Mouse (Mus musculus) embryonic facial prominence, embryonic 14.5 days (tissue): ENCODE data around the gene Bcorl1. TPM values are rescaled to one million over a fixed set of nuclear protein-coding genes. Genes with fewer than 3 reads are reported as not detected.
A peak's percentile ranks its signal among the peaks of the same experiment; 100 is the strongest.

Source experiments
- ATAC-seq: fragments of 200-750 bp; cut with Nextera tagmentation; 2 replicates; pipeline ENCODE4 v1.8.0; 2017; ENCODE audit warnings: low read depth, moderate number of reproducible peaks, moderate TSS enrichment
- DNase-seq: peaks from one replicate; pipeline ENCODE4 v3.0.0-alpha.2; 2015; ENCODE audit warnings: low spot score
- H3K27ac ChIP-seq: fragments of 300-500 bp; sonication (generic); replicated peaks from 2 replicates; pipeline ENCODE4 v1.5.1; 2014; ENCODE audit warnings: low read depth, mild to moderate bottlenecking, low read length, moderate library complexity
- H3K27me3 ChIP-seq: fragments of 300-500 bp; sonication (generic); replicated peaks from 2 replicates; pipeline ENCODE4 v1.6.1; 2014; ENCODE audit warnings: low read length; ENCODE audit not compliant: control insufficient read depth, insufficient read depth
- H3K36me3 ChIP-seq: fragments of 300-500 bp; sonication (generic); 2 replicates; pipeline ENCODE4 v1.6.1; 2014; ENCODE audit warnings: low read length, mixed read lengths; ENCODE audit not compliant: control insufficient read depth, insufficient read depth
- H3K4me1 ChIP-seq: fragments of 300-500 bp; sonication (generic); 2 replicates; pipeline ENCODE4 v1.6.1; 2014; ENCODE audit warnings: antibody characterized with exemption, low read length; ENCODE audit not compliant: control insufficient read depth, insufficient read depth
- H3K4me2 ChIP-seq: fragments of 300-500 bp; sonication (generic); 2 replicates; pipeline ENCODE4 v1.6.1; 2014; ENCODE audit warnings: low read depth, mild to moderate bottlenecking, low read length, moderate library complexity, mixed read lengths
- H3K4me3 ChIP-seq: fragments of 300-500 bp; sonication (generic); 2 replicates; pipeline ENCODE4 v1.5.1; 2014; ENCODE audit warnings: low read depth, mild to moderate bottlenecking, low read length
- H3K9ac ChIP-seq: fragments of 300-500 bp; sonication (generic); 2 replicates; pipeline ENCODE4 v1.6.1; 2014; ENCODE audit warnings: low read depth, mild to moderate bottlenecking, low read length, moderate library complexity, mixed read lengths
- H3K9me3 ChIP-seq: fragments of 300-500 bp; sonication (generic); 2 replicates; pipeline ENCODE4 v1.6.1; 2016; ENCODE audit warnings: low read length; ENCODE audit not compliant: control insufficient read depth
- WGBS: fragments of 180-500 bp; shearing (Covaris S2); extraction: QIAGEN DNeasy Blood & Tissue Kit; methylation state at CpG from one replicate; pipeline ENCODE4 v1.1.7; 2014; 5-methylcytosine and 5-hydroxymethylcytosine counted together
- polyA plus RNA-seq: library from polyadenylated mRNA; unstranded; fragments of >200 nt; fragmentation: Nextera tagmentation; extraction: Ambion mirVana; gene quantifications from 2 replicates; pipeline ENCODE4 v1.2.1, GENCODE M21; 2014

The Bcorl1 gene
- 6.7 and 7.0 TPM in 2 replicates for polyA plus RNA-seq

GRCm38 (mm10) chrX:48341141-48341540 is at the start of gene Bcorl1:
TSS of gene Bcorl1 (plus strand) at chrX:48341358.
- peak within 1 kb of the TSS; percentile 61 for H3K27ac ChIP-seq
- H3K4me2 ChIP-seq, result peak within 1 kb of the TSS; percentile 71
- DNase-seq (peak; percentile 57), ATAC-seq (peak; percentile 13; the same call in 1 of the 2 replicates)
- WGBS, result 15% methylated on average over 10 of the region's 33 CpGs
- H3K9me3 ChIP-seq, result no peaks in the 10 kb centered on the region
- H3K4me3 ChIP-seq, result peak within 1 kb of the TSS; percentile 56
- H3K9ac ChIP-seq, result peak within 1 kb of the TSS; percentile 65
- no peaks in the 10 kb centered on the region for H3K36me3 ChIP-seq
- no peaks in the 10 kb centered on the region for H3K4me1 ChIP-seq
- no peaks in the 10 kb centered on the region for H3K27me3 ChIP-seq

- Histone ChIP-seq H3K4me1 (no peaks in the 10 kb centered on the region), H3K9me3 (no peaks in the 10 kb centered on the region), H3K4me3 (no peak overlapping the region), H3K36me3 (no peaks in the 10 kb centered on the region), H3K9ac (no peak overlapping the region), H3K27me3 (0 out of 2 replicates have a peak, but pooled peaks cover 5% of the 10 kb centered on the region), H3K27ac (no peak overlapping the region), H3K4me2 (no peak overlapping the region)
- 36% methylated on average over 3 of the region's 3 CpGs for WGBS
- DNase-seq (no peak), ATAC-seq (no peak)
Measured at GRCm38 (mm10) chrX:48291413-48291812, 49.7 kb upstream of the Bcorl1 start.

GRCm38 (mm10) chrX:48305356-48305755 is 35.8 kb upstream of the Bcorl1 start:
- no peaks in the 10 kb centered on the region for H3K9me3 ChIP-seq
- no peak overlapping the region for H3K27ac ChIP-seq
- no peak overlapping the region for H3K4me3 ChIP-seq
- no peaks in the 10 kb centered on the region for H3K36me3 ChIP-seq
- H3K9ac ChIP-seq, result no peak overlapping the region
- 74% methylated on average over 4 of the region's 4 CpGs for WGBS
- no peaks in the 10 kb centered on the region for H3K4me1 ChIP-seq
- ATAC-seq, result no peak
- H3K27me3 ChIP-seq, result no peaks in the 10 kb centered on the region
- no peak overlapping the region for H3K4me2 ChIP-seq
- no peak for DNase-seq

GRCm38 (mm10) chrX:48310706-48311517 is 30.2 kb upstream of the Bcorl1 start:
- DNase-seq, result peak; percentile 29
- H3K27ac ChIP-seq, result no peak overlapping the region
- WGBS, result 22% methylated on average over 26 of the region's 26 CpGs
- no peaks in the 10 kb centered on the region; the same call in 1 of the 2 replicates for H3K27me3 ChIP-seq
- H3K4me2 ChIP-seq, result peak overlapping the region; percentile 57
- H3K9ac ChIP-seq, result peak overlapping the region; percentile 52
- no peak for ATAC-seq
- no peaks in the 10 kb centered on the region for H3K4me1 ChIP-seq
- H3K9me3 ChIP-seq, result no peaks in the 10 kb centered on the region
- H3K4me3 ChIP-seq, result peak overlapping the region; percentile 25
- no peaks in the 10 kb centered on the region for H3K36me3 ChIP-seq

- Histone ChIP-seq H3K4me3 (no peak overlapping the region), H3K9ac (no peak overlapping the region), H3K4me1 (no peaks in the 10 kb centered on the region), H3K27me3 (peaks cover 3% of the 10 kb centered on the region; the same call in 1 of the 2 replicates), H3K27ac (no peak overlapping the region), H3K36me3 (no peaks in the 10 kb centered on the region), H3K9me3 (no peaks in the 10 kb centered on the region), H3K4me2 (no peak overlapping the region)
- ATAC-seq, result no peak
- DNase-seq, result no peak
- WGBS, result 62% methylated on average over 5 of the region's 5 CpGs
Measured at GRCm38 (mm10) chrX:48311727-48312126, 29.4 kb upstream of the Bcorl1 start.

GRCm38 (mm10) chrX:48314530-48315079 is 26.6 kb upstream of the Bcorl1 start:
- no peak overlapping the region for H3K27ac ChIP-seq
- peak; percentile 72 for DNase-seq
- no peaks in the 10 kb centered on the region for H3K4me1 ChIP-seq
- peaks cover 11% of the 10 kb centered on the region for H3K27me3 ChIP-seq
- peak overlapping the region; percentile 52 for H3K9ac ChIP-seq
- 13% methylated on average over 19 of the region's 33 CpGs for WGBS
- ATAC-seq, result peak; percentile 85
- no peaks in the 10 kb centered on the region for H3K9me3 ChIP-seq
- H3K36me3 ChIP-seq, result no peaks in the 10 kb centered on the region
- H3K4me3 ChIP-seq, result peak overlapping the region; percentile 36
- H3K4me2 ChIP-seq, result peak overlapping the region; percentile 56

- Histone ChIP-seq H3K4me3 (no peak overlapping the region), H3K9ac (no peak overlapping the region), H3K27ac (no peak overlapping the region), H3K9me3 (no peaks in the 10 kb centered on the region), H3K4me2 (no peak overlapping the region), H3K27me3 (peaks cover 11% of the 10 kb centered on the region), H3K4me1 (no peaks in the 10 kb centered on the region), H3K36me3 (no peaks in the 10 kb centered on the region)
- no peak for ATAC-seq
- 56% methylated on average over 3 of the region's 3 CpGs for WGBS
- no peak for DNase-seq
Measured at GRCm38 (mm10) chrX:48317444-48317843, 23.7 kb upstream of the Bcorl1 start.

- Histone ChIP-seq H3K4me1 (no peaks in the 10 kb centered on the region), H3K36me3 (no peaks in the 10 kb centered on the region), H3K9ac (no peak overlapping the region), H3K27ac (no peak overlapping the region), H3K9me3 (no peaks in the 10 kb centered on the region), H3K27me3 (peaks cover 11% of the 10 kb centered on the region), H3K4me3 (no peak overlapping the region), H3K4me2 (no peak overlapping the region)
- DNase-seq (peak; percentile 4), ATAC-seq (0 out of 2 replicates have a peak, but pooled peaks have one; percentile 30)
- 15% methylated on average over 9 of the region's 9 CpGs for WGBS
Measured at GRCm38 (mm10) chrX:48318194-48318593, 23.0 kb upstream of the Bcorl1 start.
